Mouse (Mus musculus) Patski (cell line): ENCODE data around the gene Zbtb21. TPM values are rescaled to one million over a fixed set of nuclear protein-coding genes. Genes with fewer than 3 reads are reported as not detected.
A peak's percentile ranks its signal among the peaks of the same experiment; 100 is the strongest.

ENCODE experiments used
- ATAC-seq: fragments of 100-300 bp; one replicate; pipeline ENCODE4 v1.8.0; 2021
- CTCF ChIA-PET: fragments of 350-600 bp; sonication (Branson Sonifier 250); formaldehyde crosslinking; loops from one replicate; lab custom pipeline; 2022; ENCODE audit warnings: inconsistent platforms; lab: Charles Lee
- POLR2A ChIA-PET: fragments of 350-600 bp; sonication (Branson Sonifier 250); formaldehyde crosslinking; loops from one replicate; lab custom pipeline; 2022; ENCODE audit warnings: antibody characterized with exemption, inconsistent platforms; lab: Charles Lee
- DNase-seq: peaks from one replicate; pipeline ENCODE4 v3.0.0-alpha.2; 2011; ENCODE audit warnings: low read depth, low spot score
- H3K27me3 ChIP-seq: fragments of 371-371 bp; one replicate; pipeline ENCODE4 v1.5.1; 2021
- CTCF ChIP-seq: fragments of 100-300 bp; IDR thresholded peaks from one replicate; pipeline ENCODE4 v1.5.1; 2021
- in situ Hi-C: fragments of 300-500 bp; cut with MboI; formaldehyde crosslinking; loops from 3 replicates; pipeline ENCODE4 v1.11.1; 2018; ENCODE audit warnings: low pct_unique_long_range_greater_than_20kb, mixed read lengths
- polyA plus RNA-seq: library from polyadenylated mRNA; unstranded; gene quantifications from one replicate; pipeline ENCODE4 v1.2.3, GENCODE M21; 2021

Gene Zbtb21
- polyA plus RNA-seq, 1 experiment from 2014 or later = 23.0 TPM

GRCm38 (mm10) chr16:97963956-97964540 is 1.6 kb upstream of the Zbtb21 start:
- ChIA-PET CTCF (interaction anchor here (1.6 kb wide), 1 partner anchor 11 kb away, joined by 3 read pairs; no protein-coding TSS in a partner anchor), POLR2A (no interaction called here)
- ATAC-seq (no peak), DNase-seq (no peak)
- TF ChIP-seq CTCF = no peak
- no peaks in the 10 kb centered on the region for H3K27me3 ChIP-seq
- in situ Hi-C loops = no loop called here

GRCm38 (mm10) chr16:97961381-97962150 is 856 bp downstream of the Zbtb21 start:
- CTCF ChIA-PET = interaction anchor here (0.9 to 1.1 kb wide), 2 partner anchors 31 to 32 kb away, joined by 3 read pairs; no protein-coding TSS in a partner anchor
- H3K27me3 ChIP-seq = no peaks in the 10 kb centered on the region
- DNase-seq = no peak
- POLR2A ChIA-PET = no interaction called here
- in situ Hi-C loops = no loop called here
- no peak for TF ChIP-seq CTCF
- peak; percentile 9 for ATAC-seq

GRCm38 (mm10) chr16:97960348-97960747 is 2.1 kb downstream of the Zbtb21 start:
- DNase-seq = no peak
- ChIA-PET CTCF (no interaction called here), POLR2A (no interaction called here)
- in situ Hi-C loops = no loop called here
- no peak for TF ChIP-seq CTCF
- H3K27me3 ChIP-seq = no peaks in the 10 kb centered on the region
- no peak for ATAC-seq

GRCm38 (mm10) chr16:97958401-97958973 is 3.9 kb downstream of the Zbtb21 start:
- CTCF ChIA-PET = interaction anchor here (1.1 to 1.2 kb wide), 2 partner anchors 14 to 36 kb away, joined by 3 to 5 read pairs; no protein-coding TSS in a partner anchor
- in situ Hi-C loops = loop anchor here (5.0 kb wide), 1 partner anchor 36 kb away; no protein-coding TSS in a partner anchor
- ATAC-seq = no peak
- POLR2A ChIA-PET = no interaction called here
- DNase-seq = no peak
- no peaks in the 10 kb centered on the region for H3K27me3 ChIP-seq
- no peak for TF ChIP-seq CTCF

GRCm38 (mm10) chr16:97957626-97958025 is 4.8 kb downstream of the Zbtb21 start:
- DNase-seq = no peak
- TF ChIP-seq CTCF = no peak
- ChIA-PET POLR2A (interaction anchor here (1.3 kb wide), 1 partner anchor 29 kb away, joined by 4 read pairs; no protein-coding TSS in a partner anchor), CTCF (interaction anchor here (1.1 to 2.2 kb wide), 3 partner anchors 12 to 35 kb away, joined by 3 to 5 read pairs (median 5); no protein-coding TSS in a partner anchor)
- in situ Hi-C loops = loop anchor here (5.0 kb wide), 1 partner anchor 35 kb away; no protein-coding TSS in a partner anchor
- no peak for ATAC-seq
- no peaks in the 10 kb centered on the region for H3K27me3 ChIP-seq

GRCm38 (mm10) chr16:97956011-97956410 is 6.4 kb downstream of the Zbtb21 start:
- H3K27me3 ChIP-seq = no peaks in the 10 kb centered on the region
- ATAC-seq = no peak
- POLR2A ChIA-PET = interaction anchor here (1.3 kb wide), 1 partner anchor 27 kb away, joined by 4 read pairs; no protein-coding TSS in a partner anchor
- TF ChIP-seq CTCF = no peak
- CTCF ChIA-PET = interaction anchor here (2.2 kb wide), 1 partner anchor 10 kb away, joined by 5 read pairs; no protein-coding TSS in a partner anchor
- in situ Hi-C loops = loop anchor here (5.0 kb wide), 1 partner anchor 34 kb away; no protein-coding TSS in a partner anchor
- DNase-seq = no peak

- POLR2A ChIA-PET = no interaction called here
- in situ Hi-C loops = no loop called here
- DNase-seq (no peak), ATAC-seq (no peak)
- no peak for TF ChIP-seq CTCF
- H3K27me3 ChIP-seq = no peaks in the 10 kb centered on the region
- CTCF ChIA-PET = no interaction called here
These were observed 9.1 kb downstream of the Zbtb21 start for GRCm38 (mm10) chr16:97953300-97953699.

- in situ Hi-C loops = no loop called here
- ATAC-seq (no peak), DNase-seq (no peak)
- ChIA-PET POLR2A (no interaction called here), CTCF (no interaction called here)
- TF ChIP-seq CTCF = no peak
- no peaks in the 10 kb centered on the region for H3K27me3 ChIP-seq
These were observed 9.6 kb downstream of the Zbtb21 start for GRCm38 (mm10) chr16:97952801-97953200.

GRCm38 (mm10) chr16:97952371-97952770 is 10.1 kb downstream of the Zbtb21 start:
- ChIA-PET POLR2A (no interaction called here), CTCF (no interaction called here)

GRCm38 (mm10) chr16:97950061-97950460 is 12.4 kb downstream of the Zbtb21 start:
- in situ Hi-C loops = no loop called here
- no peak for ATAC-seq

More at GRCm38 (mm10) chr16:97952371-97952770, 10.1 kb downstream of the Zbtb21 start:
- H3K27me3 ChIP-seq = no peaks in the 10 kb centered on the region
- TF ChIP-seq CTCF = no peak
- no peak for DNase-seq
- in situ Hi-C loops = no loop called here
- ATAC-seq = no peak

More at GRCm38 (mm10) chr16:97950061-97950460, 12.4 kb downstream of the Zbtb21 start:
- CTCF ChIA-PET = interaction anchor here (0.8 kb wide), 1 partner anchor 20 kb away, joined by 3 read pairs; no protein-coding TSS in a partner anchor
- no peak for DNase-seq
- no peak for TF ChIP-seq CTCF
- POLR2A ChIA-PET = no interaction called here
- H3K27me3 ChIP-seq = no peaks in the 10 kb centered on the region
